Mouse (Mus musculus) splenic B cell, adult 2 months (primary cell): Measurements from ENCODE around the gene Col18a1.
"Not testable (repeated sequence)": the region's sequence is repeated elsewhere in the genome, so short reads cannot be mapped to it uniquely, and the experiment has no call there.

Experiments
- DNase-seq: peaks from one replicate; pipeline ENCODE4 v3.0.0-alpha.2; 2011; ENCODE audit warnings: low read depth, low spot score
- H3K27me3 ChIP-seq: 2 replicates; pipeline ENCODE4 v1.6.1; 2012; ENCODE audit warnings: mild to moderate bottlenecking, low read length, moderate library complexity, mixed read lengths; ENCODE audit not compliant: control insufficient read depth, poor library complexity, insufficient read depth, severe bottlenecking
- H3K36me3 ChIP-seq: 2 replicates; pipeline ENCODE4 v1.6.1; 2012; ENCODE audit warnings: mild to moderate bottlenecking, low read length, moderate library complexity, mixed read lengths; ENCODE audit not compliant: control insufficient read depth, poor library complexity, insufficient read depth, severe bottlenecking

Col18a1 gene

DNA sequence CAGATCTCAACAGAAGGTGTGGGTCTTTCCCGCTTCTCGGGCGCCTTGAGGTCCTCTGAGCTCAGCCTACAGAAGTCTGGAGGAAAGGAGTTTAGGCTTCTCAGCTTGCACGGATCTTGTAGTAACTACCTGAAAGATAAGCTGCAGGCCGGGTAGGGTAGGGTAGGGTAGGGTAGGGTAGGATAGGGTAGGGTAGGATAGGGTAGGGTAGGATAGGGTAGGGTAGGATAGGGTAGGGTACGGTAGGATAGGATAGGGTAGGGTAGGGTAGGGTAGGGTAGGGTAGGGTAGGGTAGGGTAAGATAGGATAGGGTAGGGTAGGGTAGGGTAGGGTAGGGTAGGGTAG lies 31.6 kb downstream of the Col18a1 start:
- not testable (repeated sequence) for H3K36me3 ChIP-seq, H3K27me3 ChIP-seq, DNase-seq

DNA sequence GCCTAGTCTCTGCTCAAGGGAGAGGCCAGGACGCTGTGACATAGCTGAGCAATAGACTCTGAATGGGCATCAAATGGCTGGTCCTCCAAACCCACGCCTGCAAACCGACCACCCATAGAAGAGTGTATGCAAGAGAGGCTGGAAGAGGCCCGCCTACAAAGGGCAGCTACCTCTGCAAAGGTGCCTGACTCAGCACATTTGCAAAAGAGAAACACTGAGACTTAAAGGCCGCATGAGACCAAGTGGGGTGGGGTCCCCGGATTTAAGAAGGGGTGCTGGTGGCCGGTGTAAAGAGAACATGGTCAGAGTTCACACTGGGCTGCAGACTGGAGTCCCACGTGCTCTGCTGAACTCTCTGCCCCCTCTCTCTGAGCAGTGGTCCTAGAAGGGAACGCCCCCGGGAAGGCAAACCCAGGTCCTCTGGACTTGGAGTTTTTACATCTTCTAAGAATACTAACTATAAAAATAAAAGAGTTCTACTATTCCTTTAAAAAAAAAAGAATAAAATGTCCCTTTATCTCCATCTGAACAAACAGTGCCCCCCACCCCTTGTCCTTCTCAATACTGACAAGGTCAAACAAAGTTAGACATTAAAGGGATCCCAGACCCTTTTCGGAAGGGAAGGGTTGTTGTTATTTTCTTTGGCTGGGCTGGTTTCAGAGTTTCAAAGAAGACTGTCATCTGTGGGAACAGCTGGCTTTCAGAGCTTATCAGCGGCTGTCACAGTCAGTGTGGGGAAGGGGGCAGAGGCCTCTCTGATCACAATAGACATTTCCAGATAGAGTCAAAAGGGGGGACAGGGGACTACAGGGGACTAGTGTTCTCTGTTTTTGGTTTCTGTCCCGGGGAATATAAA lies 32.2 kb downstream of the Col18a1 start:
- Histone ChIP-seq H3K27me3 (no peaks in the 10 kb centered on the region), H3K36me3 (no peaks in the 10 kb centered on the region)
- no peak for DNase-seq

DNA sequence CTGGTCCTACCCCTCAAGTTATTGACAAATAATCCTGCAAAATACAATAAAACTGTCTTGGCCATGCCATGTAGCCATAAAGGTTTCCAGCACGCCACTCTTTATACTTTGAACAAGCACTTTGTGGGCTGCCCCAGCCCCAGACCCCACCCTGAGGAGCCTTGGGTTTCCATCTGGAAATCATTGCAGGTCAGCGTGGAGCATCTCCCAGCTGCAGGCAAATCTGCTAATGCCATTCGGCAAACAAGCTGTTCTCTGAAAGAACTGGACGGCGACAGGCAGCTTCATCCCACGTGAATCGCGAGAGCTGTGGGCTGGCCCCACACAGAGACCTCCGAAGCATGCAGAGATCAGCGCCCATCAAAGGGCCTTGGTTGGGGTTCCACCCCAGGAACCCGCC lies 34.2 kb downstream of the Col18a1 start:
- Histone ChIP-seq H3K36me3 (no peaks in the 10 kb centered on the region), H3K27me3 (no peaks in the 10 kb centered on the region)
- no peak for DNase-seq

DNA sequence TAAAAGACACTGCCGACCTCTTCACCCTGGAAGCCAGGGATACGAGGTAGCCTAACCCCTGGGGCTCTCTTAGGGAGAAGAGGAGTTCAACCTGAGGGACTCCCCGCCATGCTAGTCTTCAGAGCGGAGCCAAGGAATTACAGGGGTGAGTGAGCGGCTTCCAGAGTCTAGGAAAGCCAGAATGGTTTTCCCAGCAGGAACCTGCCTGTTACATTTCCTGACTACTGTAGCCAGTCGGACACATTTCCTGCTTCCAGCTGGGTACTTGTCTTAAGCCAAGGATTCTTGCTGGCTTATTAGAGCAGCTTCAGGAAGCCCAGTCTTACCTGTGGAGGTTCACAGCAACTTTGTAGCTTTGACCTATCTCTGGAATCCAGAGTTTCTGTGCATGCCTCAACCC lies 34.8 kb downstream of the Col18a1 start:
- DNase-seq, result no peak
- no peaks in the 10 kb centered on the region for H3K27me3 ChIP-seq
- H3K36me3 ChIP-seq, result no peaks in the 10 kb centered on the region

DNA sequence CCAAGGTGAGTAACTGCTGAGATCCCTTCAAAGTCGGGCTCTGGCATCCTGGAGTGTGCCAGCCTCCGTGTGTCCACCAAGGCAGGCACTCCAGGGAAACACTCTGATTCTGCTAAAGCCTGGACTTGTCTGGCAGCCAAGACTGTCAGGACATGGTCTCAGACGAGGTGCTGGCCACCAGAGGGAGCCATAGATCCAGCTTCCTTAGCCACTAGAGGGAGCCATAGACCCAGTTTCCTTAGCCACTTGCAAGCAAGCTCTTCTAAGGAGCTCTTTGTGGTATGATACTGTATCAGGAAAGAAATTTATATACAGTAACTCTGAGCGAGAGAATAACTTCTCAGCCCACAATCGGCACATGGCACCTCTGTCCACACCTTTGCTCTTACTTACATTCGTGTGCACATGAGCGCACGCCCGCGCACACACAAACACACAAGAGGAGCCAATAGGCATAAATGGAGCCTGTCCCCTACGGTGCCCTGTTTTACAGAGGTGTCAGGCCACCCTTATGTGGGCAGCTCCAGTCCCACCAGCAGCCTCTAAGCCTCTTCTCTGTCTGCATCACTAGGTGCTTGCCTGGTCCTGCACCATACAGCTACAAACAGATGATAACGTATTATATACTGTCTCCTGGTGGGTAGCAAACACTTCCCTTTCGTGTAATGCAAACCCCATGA lies 35.6 kb downstream of the Col18a1 start:
- no peaks in the 10 kb centered on the region for H3K36me3 ChIP-seq
- H3K27me3 ChIP-seq, result no peaks in the 10 kb centered on the region
- peak; percentile 85 for DNase-seq

DNA sequence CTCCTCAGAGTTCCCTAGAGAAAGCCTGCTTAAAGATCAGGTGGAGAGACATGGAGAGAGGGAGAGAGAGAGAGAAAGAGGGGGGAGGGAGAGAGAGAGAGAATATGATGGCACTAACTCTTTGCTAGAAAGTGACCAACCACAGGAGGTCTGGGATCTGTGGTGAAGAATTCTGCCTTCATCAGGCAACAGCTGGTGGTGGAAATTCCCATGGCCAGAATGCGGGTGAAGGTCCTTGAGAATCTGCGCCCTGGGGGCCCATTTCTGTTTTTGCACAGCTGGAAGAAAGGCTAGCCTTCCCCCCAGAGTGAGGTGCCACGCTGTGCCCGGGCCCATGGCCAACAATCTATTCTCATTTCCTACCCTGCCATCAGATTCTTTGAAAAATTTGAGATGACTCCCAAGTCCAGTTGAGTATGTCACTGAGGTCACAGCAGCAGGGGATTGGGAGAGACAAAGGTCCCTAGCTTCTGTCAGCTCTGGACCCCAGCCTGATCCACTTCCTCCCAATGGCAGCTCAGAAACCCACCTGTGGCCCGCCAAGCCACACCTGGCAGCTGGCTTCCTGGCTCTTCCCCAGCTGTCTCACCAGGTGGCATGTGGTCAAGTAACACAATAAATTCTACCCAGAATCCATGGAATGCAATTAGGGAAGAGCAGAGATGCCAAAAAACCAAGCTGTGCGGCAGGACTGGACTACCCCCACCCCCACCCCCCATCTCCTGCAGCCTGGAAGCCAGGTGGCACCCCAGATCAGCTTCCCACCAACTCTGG lies 36.5 kb downstream of the Col18a1 start:
- no peak for DNase-seq
- no peaks in the 10 kb centered on the region for H3K36me3 ChIP-seq

DNA sequence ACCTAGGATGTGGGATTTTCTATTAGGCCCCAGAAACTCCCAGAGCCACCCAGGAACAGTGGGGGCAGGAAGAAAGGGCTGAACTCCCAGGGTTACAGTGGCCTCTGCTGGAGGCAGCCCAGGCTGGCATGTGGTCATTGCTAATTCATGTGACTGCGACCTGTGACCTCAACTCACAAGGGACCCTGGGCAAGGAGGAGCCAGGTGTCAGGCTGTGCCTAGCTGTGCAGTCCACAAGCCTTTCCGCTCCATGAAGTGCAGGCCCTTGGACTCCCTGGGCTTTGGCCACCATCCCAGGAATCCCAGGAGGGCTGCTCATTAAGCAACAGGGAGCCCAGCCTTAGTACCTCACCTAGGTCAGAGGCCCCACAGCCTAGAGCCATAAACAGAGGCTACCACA lies 38.4 kb downstream of the Col18a1 start:
- Histone ChIP-seq H3K27me3 (no peaks in the 10 kb centered on the region), H3K36me3 (no peaks in the 10 kb centered on the region)
- no peak for DNase-seq

More for the DNA sequence above, 36.5 kb downstream of the Col18a1 start:
- no peaks in the 10 kb centered on the region for H3K27me3 ChIP-seq

DNA sequence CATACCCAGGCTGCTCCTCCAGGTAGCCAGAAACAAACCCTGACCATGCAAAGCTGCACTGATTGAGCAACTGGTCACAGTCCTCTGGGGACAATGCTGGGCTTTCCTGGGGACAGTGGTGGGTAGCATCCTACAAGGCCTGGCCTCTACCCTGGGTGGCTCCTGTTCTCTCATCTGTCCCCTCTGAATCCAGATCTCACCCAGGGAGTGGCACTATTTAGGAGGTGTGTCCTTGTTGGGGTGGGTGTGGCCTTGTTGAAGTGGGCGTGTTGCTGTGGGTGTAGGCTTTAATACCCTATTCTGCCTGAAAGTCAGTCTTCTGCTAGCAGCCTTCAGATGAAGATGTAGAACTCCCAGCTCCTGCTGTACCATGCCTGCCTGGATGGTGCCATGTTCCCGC lies 39.8 kb downstream of the Col18a1 start:
- Histone ChIP-seq H3K27me3 (no peaks in the 10 kb centered on the region), H3K36me3 (no peaks in the 10 kb centered on the region)
- no peak for DNase-seq

DNA sequence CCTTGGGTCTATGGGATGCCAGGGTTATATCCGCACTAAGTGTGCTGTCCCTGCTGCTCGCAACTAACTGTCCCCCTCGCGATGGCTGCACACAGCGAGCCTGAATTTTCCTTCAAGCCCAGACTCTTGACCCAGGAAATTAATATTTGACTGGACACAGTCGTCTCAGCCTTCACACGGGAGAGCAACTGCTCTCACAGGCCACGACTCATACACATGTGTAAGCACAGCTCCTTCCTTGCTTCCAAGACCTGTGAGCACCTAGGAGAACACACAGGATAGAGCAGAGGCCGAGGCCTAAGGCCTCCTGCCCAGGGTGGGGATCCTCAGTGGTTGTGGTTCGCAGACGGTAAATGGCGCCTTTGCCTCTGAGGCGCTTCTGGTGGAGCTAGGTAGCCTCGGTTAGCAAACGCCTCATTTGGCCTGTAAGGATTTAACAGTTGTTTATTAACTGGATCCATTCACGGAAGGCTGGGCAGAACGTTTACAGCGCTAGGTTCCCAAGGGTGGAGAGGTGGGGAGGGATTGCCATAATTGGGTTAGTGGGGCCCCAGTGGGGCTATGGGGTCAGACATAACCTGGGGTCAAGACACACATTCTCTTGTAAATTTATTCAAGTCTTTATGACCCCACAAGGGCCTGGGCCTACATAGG lies 41.1 kb downstream of the Col18a1 start:
- H3K36me3 ChIP-seq, result no peaks in the 10 kb centered on the region
- no peak for DNase-seq
- H3K27me3 ChIP-seq, result no peaks in the 10 kb centered on the region

DNA sequence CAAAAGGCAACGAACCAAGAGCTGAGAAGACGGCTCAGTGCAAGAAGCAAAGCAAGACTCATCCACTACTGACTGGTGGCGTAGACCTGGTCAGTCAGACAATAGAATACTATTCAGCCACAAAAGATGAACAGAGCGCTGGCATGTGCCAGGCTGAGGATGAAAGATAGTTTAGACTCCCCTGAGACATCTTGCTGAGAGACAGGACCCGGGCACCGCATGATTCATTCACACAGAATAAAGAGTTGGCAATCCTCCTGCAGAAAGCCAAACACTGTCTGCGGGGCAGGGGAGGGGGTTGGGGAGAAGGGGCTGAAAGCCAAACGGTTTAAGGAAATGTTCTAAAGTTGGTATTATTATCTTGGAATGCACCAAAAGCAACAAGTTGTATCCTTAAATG lies 42.4 kb downstream of the Col18a1 start:
- DNase-seq, result no peak
- Histone ChIP-seq H3K36me3 (no peaks in the 10 kb centered on the region), H3K27me3 (no peaks in the 10 kb centered on the region)

DNA sequence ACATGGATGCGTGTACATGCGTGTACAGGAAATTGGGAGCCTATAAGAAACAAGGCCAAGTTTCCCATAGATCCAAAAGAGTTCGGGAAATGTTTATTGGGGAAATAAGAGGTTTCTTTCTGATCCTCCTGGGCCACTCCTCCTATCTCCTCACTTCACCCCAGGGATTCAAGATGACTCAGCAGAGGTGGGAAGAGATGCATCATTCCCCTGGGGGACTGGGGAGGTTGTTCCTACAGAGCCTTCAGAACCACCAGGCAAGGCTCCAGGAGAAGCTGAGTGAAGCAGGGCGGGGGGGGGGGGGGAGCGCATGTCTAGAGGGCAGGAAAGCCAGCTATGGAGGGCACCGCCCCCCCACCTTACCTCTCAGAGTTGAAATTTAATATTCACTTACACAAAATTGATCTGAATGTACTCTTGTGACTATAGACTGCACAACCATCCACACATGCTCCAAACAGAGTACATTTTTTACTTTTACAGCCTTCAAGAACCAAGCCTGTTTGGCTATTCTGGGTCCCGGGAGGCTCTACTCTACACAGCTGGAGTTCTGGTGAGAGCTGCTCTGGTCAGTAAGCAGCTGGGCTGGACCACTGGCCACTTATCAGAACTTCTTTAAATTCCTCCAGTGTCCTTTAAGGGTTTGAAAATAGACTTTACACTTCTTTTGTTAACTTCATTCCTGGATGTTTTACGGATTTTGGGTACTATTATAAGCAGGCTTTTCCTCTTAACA lies 44.9 kb downstream of the Col18a1 start:
- H3K27me3 ChIP-seq, result no peaks in the 10 kb centered on the region
- H3K36me3 ChIP-seq, result no peaks in the 10 kb centered on the region
- no peak for DNase-seq

DNA sequence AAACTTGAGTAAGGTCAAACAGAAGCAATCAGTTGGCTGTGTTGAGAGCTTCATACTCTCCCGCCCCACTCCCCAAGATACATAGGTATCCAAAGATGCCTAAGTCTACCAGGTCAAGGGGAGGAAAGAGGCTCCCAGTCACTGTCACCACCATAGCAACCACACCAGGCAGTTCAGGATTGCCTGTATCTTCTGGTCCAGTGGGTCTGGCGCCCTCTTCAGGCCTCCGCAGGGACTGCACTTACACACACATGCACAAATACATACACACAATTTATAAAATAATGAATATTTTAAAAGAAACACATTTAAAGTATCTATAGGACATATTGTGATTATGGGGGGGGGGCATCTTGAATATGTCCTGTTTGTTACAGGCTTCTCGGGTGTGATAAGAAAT lies 45.8 kb downstream of the Col18a1 start:
- Histone ChIP-seq H3K36me3 (no peaks in the 10 kb centered on the region), H3K27me3 (no peaks in the 10 kb centered on the region)
- peak; percentile 5 for DNase-seq

DNA sequence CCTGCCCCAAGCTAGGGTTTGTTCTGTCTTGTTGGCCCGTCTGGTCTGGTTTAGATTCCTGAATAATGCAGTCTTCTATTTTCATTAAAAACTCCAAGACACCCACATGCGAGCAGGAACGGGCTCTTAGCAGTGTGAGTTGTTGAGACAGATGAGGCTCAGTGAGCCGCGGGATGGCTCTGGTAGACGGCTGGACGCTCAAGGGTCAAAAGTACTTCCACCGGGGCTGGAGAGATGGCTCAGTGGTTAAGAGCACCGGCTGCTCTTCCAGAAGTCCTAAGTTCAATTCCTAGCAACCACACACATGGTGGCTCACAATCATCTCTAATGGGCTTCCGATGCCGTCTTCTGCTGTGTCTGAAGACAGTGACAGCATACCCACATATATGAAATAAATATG lies 46.9 kb downstream of the Col18a1 start:
- no peaks in the 10 kb centered on the region for H3K27me3 ChIP-seq
- no peaks in the 10 kb centered on the region for H3K36me3 ChIP-seq
- DNase-seq, result no peak

DNA sequence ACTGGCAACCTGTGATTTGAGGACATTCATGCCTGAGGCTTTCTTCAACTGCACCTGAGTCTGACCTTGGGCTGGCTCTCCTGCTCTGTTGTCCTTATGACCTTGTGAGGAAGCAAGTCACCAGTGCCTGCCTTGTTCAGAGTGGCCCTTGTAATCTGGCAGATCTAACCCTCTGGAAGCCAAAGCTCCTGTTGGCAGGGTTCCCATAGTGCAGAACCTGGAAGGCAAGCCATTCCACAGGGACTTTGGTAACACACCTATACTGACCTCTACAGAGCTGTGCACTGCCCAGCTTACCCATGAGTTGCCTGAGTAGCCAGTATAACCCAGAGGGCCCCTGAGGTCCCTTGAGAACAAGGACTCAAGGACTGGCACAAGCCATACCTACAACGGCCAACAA lies 48.0 kb downstream of the Col18a1 start:
- no peaks in the 10 kb centered on the region for H3K27me3 ChIP-seq
- H3K36me3 ChIP-seq, result no peaks in the 10 kb centered on the region
- no peak for DNase-seq
